Mouse (Mus musculus) bone marrow, adult 2 months (tissue): ENCODE measurements around the gene Nprl3. TPM values are rescaled to one million over a fixed set of nuclear protein-coding genes. Genes with fewer than 3 reads are reported as not detected.

ENCODE experiments used
- H3K27ac ChIP-seq: fragments of 200-500 bp; 2 replicates; pipeline ENCODE4 v1.5.1; 2012; ENCODE audit warnings: low read depth, mild to moderate bottlenecking, control low read depth, inconsistent platforms, low read length; ENCODE audit not compliant: control insufficient read depth, poor library complexity, insufficient read depth
- H3K4me1 ChIP-seq: fragments of 200-500 bp; 2 replicates; pipeline ENCODE4 v1.6.1; 2011; ENCODE audit warnings: low read length; ENCODE audit not compliant: control insufficient read depth, insufficient read depth
- H3K4me3 ChIP-seq: fragments of 200-500 bp; replicated peaks from 2 replicates; pipeline ENCODE3; 2011; ENCODE audit warnings: mild to moderate bottlenecking, low read depth, low read length, control low read depth; ENCODE audit not compliant: control insufficient read depth
- CTCF ChIP-seq: fragments of 200-500 bp; IDR thresholded peaks from 2 replicates; pipeline ENCODE4 v1.5.1; 2011; ENCODE audit warnings: low read length, control low read depth; ENCODE audit not compliant: control insufficient read depth, insufficient read depth
- POLR2A ChIP-seq: fragments of 200-500 bp; IDR thresholded peaks from 2 replicates; pipeline ENCODE4 v1.6.1; 2011; ENCODE audit warnings: low read depth, mild to moderate bottlenecking, control low read depth, low read length, borderline replicate concordance; ENCODE audit not compliant: control insufficient read depth
- WGBS: fragments of 180-500 bp; shearing (Covaris S2); methylation state at CpG from one replicate; pipeline ENCODE4 v1.1.7; 2018; 5-methylcytosine and 5-hydroxymethylcytosine counted together
- polyA plus RNA-seq: library from polyadenylated mRNA; stranded (reverse); fragments of >200 nt; gene quantifications from 2 replicates; pipeline ENCODE4 v1.2.4, GENCODE M21; 2011; ENCODE audit warnings: low replicate concordance; ENCODE audit not compliant: missing spikeins, insufficient read depth, insufficient read length

Nprl3 gene
- polyA plus RNA-seq, 1 experiment: 75.3 TPM

DNA sequence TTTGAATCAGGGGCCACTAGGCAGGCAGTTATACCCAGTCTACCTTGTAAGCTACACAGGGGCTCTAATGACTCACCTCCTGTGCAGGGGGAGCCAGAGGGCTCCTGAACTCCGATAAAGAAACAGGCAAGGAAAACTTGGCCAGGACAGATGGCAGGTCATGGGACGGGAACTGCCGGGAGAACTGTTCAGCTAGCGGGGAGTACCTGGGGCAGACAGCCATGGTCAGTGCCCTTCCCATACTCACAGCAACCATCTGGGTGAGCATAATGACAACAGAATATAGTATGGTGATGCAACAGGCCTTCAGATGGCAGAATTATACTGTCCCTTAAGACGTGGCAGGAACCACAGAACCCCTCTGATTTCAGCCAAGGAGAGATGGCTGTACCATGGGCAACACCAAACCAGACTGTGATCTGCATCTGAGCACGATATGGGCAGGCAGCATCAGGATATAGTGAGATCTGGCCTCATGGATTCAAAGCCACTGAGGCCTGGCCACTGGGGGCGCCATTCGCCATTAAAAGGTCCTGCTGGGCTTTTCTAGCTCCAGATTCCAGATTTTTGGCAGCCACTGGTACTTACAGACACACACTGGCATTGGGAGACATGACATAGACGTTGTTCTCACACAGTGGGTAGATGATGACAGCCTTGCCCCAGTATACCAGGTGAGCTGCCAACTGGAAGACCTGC is 30.6 kb downstream of the Nprl3 start:
- Histone ChIP-seq H3K4me3 (no peak overlapping the region), H3K27ac (no peak overlapping the region), H3K4me1 (no peaks in the 10 kb centered on the region)
- TF ChIP-seq CTCF (peak; percentile 56; the same call in 1 of the 2 replicates), POLR2A (no peak)
- 71% methylated on average over 9 of the region's 9 CpGs for WGBS

DNA sequence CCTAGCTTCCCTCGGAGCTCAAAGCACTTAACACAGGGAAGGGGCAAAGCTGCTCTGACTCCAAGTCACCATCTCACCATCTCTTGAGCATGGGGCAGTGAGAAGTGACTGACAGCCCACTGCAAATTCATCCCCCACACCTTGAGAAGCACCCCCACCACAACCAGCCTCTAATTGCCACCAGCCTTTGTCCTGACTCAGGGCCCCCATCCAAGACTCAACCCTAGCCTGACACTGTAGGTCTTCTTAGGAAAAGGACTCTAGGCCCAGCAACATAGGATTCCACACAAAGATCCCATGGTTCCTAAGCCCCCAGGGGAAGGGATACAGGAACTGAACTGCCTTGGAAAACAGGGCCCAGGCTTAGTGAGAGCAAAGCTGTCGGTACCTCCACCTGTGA is 31.4 kb downstream of the Nprl3 start:
- no peak for TF ChIP-seq POLR2A
- no peak for TF ChIP-seq CTCF
- no peaks in the 10 kb centered on the region for H3K4me1 ChIP-seq
- 85% methylated on average over 2 of the region's 2 CpGs for WGBS
- H3K27ac ChIP-seq: no peak overlapping the region
- H3K4me3 ChIP-seq: no peak overlapping the region

DNA sequence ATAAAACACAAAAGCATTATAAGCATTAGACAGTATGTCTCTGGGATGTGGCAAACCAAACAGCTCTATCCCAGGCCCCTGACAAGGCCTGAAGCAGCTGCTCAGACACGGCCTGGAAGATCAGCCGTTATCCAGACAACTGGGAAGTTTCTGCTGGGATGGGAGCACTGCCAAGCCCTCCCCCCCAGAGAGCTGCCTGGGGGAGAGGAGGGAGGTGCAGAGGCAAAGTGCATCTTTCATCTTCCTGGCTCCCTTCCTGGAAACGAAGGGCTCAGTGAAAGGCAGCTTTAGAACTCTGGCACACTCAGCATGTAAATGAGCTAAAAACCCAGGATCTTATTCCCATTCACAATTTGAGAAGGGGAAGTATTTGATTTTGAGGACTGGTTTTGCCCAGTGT is 31.9 kb downstream of the Nprl3 start:
- WGBS: 87% methylated on average over 3 of the region's 3 CpGs
- TF ChIP-seq CTCF (no peak), POLR2A (no peak)
- H3K4me1 ChIP-seq: no peaks in the 10 kb centered on the region

DNA sequence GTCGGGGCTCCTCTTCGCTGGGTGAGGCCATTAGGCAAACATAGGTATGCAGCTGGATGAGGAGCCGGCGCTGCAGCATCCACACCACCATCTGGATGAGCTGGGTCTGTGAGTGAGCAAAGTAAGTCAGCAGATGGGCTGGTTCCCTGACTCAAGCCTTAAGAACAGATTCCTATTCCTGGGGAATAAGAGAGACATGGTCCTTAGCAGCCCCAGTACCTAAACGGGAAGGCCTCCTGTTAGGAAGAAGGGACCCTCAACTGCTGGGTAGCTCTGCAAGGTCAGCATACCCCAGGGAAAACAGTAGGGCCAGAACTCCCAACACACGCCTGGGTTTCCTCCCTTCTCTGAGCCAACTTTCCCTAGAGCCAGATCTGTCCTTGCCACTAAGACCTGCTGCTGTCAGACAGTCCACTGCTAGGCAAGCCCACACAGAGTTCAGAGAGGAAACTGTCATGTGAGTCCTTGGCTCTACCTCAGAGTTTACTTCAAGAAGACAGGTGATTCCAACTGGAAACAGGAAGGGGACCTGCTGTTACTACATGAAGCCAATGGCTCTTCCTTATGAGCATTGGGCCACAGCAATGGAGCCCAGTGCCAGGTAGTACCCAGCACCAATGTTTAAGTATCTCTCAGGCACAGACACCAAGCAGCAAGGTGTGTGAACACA is 32.6 kb downstream of the Nprl3 start:
- H3K27ac ChIP-seq: no peak overlapping the region
- WGBS: 93% methylated on average over 6 of the region's 6 CpGs

More for the DNA sequence above, 31.9 kb downstream of the Nprl3 start:
- no peak overlapping the region for H3K27ac ChIP-seq
- H3K4me3 ChIP-seq: no peak overlapping the region

DNA sequence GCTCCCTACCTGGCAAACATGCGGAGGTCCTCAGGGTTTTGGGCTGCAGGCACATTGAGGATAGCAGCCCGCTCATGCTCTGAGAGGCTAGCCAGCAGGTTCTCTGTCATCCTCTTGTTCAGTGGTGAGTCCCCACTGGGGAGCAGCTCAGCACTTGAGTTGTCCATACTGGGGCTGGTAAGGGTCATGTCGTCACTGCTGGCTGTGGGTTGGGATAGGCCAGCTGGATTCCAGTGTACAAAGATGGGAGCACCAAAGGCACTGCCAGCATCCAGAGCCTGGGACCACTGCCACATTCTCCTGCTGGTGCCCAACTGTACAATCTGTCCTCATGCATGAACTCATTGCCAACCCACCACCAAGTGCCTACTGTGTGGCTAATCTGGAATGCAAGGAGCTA is 33.6 kb downstream of the Nprl3 start:
- no peak overlapping the region for H3K4me3 ChIP-seq
- no peak for TF ChIP-seq POLR2A
- no peak for TF ChIP-seq CTCF
- 99% methylated on average over 3 of the region's 3 CpGs for WGBS
- H3K4me1 ChIP-seq: no peaks in the 10 kb centered on the region
- H3K27ac ChIP-seq: no peak overlapping the region

More for the DNA sequence above, 32.6 kb downstream of the Nprl3 start:
- TF ChIP-seq CTCF: no peak
- TF ChIP-seq POLR2A: no peak
- Histone ChIP-seq H3K4me3 (no peak overlapping the region), H3K4me1 (no peaks in the 10 kb centered on the region)

DNA sequence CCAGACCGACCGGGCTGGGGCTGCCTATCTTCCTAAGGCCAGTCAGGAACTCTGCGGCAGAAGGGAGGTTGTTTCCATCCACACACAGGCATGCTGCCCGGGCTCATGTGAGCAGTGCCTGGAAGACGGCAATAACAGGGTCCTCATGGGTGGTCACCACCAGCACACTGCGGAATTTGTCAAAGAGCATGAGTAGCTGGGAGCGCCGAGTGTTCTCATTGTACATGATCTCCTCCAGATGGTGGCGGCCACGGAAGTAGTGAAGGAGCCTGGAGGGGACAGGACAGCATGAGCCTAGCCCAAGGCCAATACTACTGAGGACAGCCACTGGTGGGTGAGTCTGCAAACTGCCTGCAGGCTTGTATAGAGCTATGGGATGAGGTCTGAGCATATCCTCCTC is 34.7 kb downstream of the Nprl3 start:
- TF ChIP-seq CTCF: no peak
- no peak for TF ChIP-seq POLR2A
- no peaks in the 10 kb centered on the region for H3K4me1 ChIP-seq
- H3K4me3 ChIP-seq: no peak overlapping the region
- H3K27ac ChIP-seq: no peak overlapping the region
- 92% methylated on average over 10 of the region's 10 CpGs for WGBS

DNA sequence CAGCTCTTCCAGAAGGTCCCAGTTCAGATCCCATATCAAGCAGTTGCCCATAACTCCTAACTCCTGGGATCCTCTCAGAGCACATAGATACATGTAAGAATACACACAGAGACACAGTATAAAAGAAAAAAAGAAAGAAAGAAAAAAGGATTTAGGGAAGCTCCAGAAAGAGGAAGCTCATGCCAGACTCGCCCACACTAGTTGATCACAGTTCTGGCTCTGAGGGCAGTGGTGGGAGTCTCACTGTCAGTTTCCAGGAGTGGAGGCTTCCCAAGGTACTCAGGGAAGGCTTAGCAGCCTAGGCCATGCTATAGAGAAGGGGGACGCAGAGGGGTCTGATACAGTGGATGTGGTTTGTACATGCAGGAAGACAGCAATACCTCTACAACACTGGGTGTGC is 36.4 kb downstream of the Nprl3 start:
- WGBS: 51% methylated on average over 2 of the region's 2 CpGs
- H3K4me1 ChIP-seq: no peaks in the 10 kb centered on the region
- no peak overlapping the region for H3K4me3 ChIP-seq
- H3K27ac ChIP-seq: no peak overlapping the region; the same call in 1 of the 2 replicates
- no peak for TF ChIP-seq CTCF
- no peak for TF ChIP-seq POLR2A

DNA sequence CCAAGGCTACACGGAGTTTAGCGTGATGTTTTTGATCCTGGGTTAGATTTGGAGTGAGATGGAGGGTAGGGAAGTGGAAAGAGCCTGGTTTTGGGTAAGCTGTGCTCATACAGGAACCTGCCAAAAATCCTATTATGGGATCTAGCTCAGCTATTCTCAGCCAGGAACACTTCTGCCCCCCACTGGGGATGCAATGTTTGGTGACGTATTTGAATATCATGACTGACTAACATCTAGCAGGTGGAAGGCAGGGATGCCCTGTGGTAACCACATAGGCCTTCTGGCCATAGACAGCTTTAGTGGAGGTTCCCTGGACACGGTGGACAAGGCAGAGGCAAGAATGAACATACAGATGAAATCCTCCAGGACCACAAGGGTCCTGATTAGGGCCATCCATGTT is 37.3 kb downstream of the Nprl3 start:
- Histone ChIP-seq H3K4me3 (no peak overlapping the region), H3K27ac (no peak overlapping the region), H3K4me1 (peaks cover 4% of the 10 kb centered on the region)
- no peak for TF ChIP-seq CTCF
- no peak for TF ChIP-seq POLR2A
- WGBS: 85% methylated on average over 4 of the region's 4 CpGs

DNA sequence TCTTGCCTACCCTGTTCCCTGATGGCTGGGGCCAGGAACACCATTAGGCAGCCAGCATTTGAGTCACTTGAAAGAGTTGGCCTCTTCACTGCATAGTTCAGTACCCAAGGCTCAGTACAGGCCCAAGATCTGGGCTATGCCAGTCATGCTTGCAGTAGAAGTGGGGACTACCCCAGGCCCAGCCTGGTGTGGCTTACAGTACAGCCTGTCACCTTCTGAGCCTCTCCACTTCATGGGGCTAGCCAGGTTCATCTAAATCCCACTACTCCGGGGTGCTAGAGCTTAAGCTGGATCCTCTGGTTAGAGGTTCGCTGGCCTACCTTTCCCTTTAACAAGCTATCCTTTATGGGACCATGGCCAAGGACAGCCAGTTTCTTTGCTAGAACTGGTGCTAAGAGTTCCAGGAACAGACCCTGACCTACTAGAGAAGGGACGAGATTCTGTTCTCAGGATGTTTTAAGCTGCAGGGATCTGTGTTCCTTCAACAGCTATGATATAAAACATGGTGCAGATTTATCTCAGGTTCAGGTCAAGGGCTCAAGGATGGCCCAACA is 39.1 kb downstream of the Nprl3 start:
- Histone ChIP-seq H3K27ac (no peak overlapping the region), H3K4me1 (peaks cover 5% of the 10 kb centered on the region), H3K4me3 (no peak overlapping the region)
- TF ChIP-seq CTCF: no peak
- no peak for TF ChIP-seq POLR2A
- 87% methylated on average over 3 of the region's 3 CpGs for WGBS
